Mouse (Mus musculus) left cerebral cortex, adult 18-20 months (tissue): ENCODE measurements around the gene Arl2. TPM values are rescaled to one million over a fixed set of nuclear protein-coding genes. Genes with fewer than 3 reads are reported as not detected.
A peak's percentile ranks its signal among the peaks of the same experiment; 100 is the strongest.

ENCODE experiments used
- DNase-seq, 2 experiments: peaks; one replicate each; pipeline ENCODE4 v3.0.0; 2021 to 2022; ENCODE audit warnings: low spot score in 2 of 2, mixed read lengths in 1 of 2
- total RNA-seq, 2 experiments: library from RNA; stranded (reverse); gene quantifications; 2 replicates each; pipeline ENCODE4 v1.2.3; 2021

Arl2 gene
- total RNA-seq, 2 experiments from 2014 or later, result 82.9 to 92.9 TPM

DNA sequence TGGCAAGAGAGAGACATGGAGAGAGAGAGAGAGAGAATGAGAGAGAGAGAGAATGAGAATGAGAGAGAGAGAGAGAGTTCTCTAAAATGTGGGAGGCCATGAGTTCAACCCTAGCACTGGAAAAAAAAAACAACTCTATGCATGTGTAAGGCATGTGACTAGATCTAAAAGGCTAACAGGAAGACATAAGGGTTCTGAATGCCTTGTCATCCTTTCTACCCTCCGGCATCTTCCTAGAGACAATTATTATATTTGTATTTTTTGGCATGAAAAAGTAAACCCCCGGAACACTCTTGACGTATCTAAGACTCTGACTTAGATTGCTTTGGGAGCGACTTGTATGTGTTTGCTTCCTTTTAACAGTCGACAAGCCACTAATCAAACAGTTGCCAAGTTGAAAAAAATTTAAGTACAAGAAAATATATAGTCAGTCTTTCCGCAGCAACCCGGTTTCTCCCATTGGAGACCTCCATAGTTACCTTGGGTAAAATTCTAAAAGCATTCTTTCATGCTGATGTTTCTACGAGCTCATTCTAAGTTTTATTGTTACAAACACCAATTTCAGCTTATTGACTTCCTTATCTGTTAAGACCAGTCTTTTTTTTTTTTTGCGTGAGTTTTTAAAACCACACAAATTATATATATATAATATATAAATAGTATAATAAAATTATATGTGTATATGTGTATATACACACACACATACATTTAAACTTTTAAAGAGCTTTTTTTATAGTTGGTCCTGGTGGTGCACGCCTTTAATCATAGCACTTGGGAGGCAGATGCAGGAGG, 14.4 kb downstream of the Arl2 start:
- DNase-seq, result no peak

DNA sequence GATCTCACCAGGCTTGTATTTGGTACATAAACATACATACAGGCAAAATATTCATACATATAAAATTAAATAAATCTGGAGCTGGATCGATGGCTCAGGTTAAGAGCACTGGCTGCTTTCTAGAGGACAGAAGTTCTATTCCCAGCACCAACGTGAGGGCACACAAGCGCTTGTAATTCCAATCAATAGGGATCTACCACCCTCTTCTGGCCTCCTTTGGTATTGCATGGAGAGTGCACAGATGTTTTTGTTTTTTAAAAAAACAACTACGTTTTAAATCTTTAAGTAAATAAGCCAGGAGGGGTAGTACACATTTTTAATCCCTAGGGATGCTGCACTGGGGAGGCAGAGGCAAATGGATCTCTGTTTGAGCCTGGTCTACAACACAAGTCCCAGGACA, 15.1 kb downstream of the Arl2 start:
- peak in 1 of 2 experiments; percentile 50 for DNase-seq

DNA sequence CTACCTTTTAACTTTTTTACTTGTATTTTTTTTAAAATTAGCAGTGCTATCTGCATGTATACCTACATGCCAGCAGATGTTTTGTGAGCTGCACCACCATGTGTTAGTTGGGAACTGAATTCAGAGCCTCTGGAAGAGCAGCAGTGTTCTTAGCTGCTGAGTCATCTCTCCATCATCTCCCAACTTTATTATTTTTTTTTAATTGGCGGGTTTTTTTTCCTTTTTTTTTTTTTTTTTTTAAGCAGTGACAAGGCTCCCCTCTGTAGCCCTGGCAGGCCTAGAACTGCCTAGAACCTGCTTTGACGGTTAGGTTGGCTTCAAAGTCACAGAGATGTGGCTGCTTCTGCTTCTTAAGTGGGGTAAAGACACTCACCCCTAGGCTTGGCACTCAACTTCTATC, 16.4 kb downstream of the Arl2 start:
- no peak for DNase-seq

DNA sequence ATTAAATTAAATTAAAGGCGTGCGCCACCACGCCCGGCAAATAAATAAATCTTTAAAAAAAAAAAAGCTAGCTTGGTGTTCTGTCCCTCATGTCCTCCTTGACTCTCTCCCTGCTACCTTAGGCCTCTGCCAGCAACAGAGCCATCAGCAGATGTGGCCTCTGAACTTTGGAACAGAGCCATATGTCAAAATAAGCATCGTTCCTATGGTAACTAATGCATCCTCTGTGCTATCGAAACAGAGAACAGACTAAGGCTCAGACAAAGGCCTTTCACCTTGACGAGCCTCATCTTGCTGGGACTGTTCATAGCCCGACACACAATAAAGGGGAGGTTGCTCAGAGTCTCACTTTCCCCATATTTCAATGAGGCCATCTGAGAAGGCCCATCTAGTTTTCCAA, 18.0 kb downstream of the Arl2 start:
- no peak for DNase-seq

DNA sequence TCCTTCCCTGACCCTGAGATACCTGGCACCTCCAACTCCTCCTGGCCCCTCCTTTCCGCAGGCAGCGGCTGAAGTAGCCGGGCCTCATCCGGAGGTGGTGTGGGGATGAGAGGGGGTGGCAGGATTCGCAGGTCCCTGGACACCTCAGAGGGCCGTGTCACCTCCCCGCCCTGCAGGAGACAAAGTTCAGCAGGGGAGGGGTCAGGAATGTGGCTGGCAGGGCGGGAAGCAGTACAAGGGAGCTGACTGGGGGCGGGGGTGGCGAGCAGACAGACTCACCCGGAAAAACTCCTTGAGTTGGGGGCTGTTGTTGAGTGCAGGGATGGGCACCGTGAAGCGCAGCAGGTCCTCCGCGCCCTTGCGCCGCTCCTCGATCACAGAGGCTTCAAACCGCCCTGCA, 19.6 kb downstream of the Arl2 start:
- no peak for DNase-seq

DNA sequence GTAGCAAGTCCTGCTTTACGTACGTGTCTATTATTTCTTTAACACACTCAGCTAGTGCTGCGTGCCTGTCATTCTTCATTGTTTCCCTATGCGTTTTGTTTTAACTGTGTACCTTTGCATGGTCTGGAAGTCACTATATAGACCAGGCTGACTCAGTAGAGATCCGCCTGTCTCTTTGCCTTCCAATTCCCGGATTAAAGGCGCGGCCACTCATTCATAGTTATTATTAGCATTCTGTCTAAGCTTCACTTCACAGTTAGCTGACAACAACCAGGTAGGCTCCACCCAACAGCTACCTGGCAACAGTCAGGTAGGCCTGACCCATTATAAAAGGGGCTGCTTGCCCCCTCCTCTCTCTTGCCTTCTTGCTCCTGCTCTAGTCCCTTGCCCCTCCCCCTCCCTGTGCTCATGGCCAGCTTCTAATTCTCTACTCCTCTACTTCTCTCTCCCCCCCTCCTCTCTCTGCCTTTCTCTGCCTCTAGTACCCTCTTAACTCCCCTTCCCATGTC, 22.6 kb downstream of the Arl2 start:
- DNase-seq, result no peak

DNA sequence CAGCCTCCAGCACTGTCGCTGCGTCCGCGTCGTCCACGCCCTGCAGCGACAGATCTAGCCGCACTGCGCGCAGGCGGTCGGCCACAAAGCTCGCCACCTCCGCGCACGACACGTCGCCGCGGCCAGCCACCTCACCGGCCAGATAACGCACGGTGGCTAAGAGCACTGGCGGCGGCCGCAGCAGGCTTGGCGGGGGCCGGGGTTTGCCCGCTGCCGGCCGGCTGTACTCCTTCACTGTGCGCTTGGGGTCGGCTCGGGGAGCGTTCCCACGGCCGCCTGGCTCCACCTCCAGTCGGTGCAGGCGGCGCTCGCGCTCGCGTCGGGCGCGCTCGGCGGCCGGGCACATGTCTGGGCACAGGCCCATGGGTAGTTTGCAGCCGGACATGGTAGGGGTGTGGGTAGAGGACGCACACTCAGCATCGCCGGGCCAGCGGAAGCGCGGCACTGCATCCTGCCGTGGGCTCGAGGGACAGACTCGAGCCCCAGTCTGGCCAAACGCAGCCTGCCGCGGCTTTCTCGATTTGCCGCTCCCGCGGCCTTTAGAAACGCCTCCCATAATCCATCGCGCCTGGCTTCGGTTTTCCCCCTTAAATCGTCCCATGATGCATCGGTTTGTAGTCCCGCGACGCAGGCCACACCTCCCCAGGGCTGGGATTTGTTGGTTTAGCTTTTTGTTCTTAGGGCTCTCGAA, 23.2 kb downstream of the Arl2 start, which contains the start of gene Sac3d1:
Gene Sac3d1, minus strand, starts transcription at position 665 of the 691 bp plus-strand sequence.
- DNase-seq, result peak; percentile 90

DNA sequence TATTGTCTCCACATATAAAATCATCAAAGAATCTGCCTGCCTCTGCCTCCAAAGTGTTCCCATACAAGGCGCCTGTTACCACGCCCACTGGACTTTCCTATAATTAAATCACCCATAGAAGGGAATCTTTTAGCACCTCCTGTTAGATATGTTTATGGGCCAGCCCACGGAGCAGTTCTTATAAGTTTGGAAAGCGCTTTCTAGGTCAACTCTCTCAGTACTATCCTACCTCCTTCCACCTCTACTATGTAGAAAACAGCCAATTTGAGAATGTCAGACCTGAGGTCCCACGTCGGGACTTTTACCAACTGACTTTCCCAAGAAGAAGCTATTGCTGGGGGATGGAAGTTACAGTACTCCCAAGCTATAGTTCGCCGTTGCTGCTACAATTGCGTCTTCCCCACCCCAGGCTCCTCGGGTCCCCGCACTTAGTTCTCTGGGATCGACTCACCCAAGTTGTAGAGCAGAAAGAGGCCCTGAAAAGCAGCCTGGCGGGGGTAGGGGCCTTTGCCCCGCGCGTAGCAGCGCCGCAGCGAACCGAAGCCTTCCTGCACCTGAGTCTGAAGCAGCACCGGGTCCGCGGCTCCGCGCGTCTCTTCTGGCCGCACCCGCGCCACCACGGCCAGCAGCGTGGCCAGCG, 23.9 kb downstream of the Arl2 start:
- DNase-seq, result no peak

DNA sequence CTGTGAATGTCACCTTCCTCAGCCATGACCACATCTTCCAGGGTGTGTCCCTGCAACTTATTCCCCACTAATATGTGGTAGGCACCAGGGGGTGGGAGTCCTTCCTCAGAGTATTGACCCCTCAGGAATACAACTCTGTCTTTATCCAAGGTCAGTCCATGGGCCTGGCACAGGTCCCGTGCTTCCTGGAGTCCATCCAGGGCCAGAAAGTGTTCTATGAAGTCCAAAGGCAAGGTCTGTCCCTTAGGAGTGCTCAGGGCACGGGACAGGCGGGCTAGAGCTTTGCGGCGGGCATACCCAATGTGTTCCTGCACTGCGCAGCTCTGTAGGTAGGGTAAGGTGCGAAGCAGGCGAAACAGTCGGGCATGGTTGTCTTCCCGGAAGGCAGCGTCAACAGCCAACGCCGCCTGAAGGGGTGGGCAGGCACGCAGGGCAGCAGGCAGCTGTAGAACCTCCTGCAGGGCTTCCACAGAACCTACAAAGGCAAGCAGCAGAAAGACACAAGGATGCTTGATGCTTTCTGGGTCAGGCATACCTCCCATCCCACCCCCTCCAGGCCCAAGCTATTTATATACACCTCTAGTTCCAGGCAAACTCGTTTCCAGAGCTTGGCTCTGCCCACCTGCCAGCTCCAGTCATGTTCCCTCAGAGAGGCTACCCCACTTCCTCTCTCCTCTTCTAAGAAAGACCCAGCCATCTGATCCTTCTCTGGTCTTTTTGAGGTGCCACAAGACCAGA, 25.1 kb downstream of the Arl2 start:
- DNase-seq, result no peak

DNA sequence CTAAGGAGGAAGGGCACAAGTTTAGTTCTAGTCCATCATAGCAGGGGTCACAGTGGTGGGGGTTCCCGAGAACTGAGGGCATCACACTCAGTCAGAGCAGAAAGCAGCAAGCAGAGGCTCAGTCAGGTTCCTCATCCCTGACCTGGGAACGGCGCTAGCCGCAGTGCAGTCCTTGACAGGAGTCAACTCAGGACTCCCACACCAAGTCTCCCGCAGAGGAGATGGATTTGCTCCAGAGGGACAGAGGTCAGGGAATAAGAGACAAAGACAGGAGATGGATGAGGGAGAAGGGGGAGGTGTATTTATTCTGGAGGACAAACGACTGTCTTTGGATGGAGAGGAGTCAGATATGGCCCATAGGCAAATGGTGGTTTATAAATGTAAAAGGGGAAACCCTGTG, 28.2 kb downstream of the Arl2 start:
- no peak for DNase-seq

DNA sequence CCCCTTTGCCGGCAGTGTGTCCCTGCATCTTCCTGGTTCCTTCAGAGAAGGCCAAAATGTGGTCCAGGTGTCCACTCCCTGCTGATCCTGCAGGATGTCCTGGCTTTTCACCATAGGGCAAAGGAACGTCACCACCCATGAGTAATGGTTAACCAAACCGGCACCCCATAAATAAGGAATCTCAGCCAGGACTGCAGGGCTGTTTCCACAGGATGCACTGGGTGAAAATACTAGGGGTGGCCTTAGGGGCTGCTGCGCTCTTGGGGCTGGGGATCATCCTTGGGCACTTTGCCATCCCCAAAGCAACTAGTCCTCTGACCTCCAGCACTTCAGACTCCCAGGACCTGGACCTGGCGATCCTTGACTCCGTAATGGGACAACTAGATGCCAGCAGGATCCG, 35.8 kb downstream of the Arl2 start, which contains the start of gene Naaladl1:
Gene Naaladl1, plus strand, starts transcription at position 197 of the 400 bp plus-strand sequence.
- DNase-seq, result no peak

DNA sequence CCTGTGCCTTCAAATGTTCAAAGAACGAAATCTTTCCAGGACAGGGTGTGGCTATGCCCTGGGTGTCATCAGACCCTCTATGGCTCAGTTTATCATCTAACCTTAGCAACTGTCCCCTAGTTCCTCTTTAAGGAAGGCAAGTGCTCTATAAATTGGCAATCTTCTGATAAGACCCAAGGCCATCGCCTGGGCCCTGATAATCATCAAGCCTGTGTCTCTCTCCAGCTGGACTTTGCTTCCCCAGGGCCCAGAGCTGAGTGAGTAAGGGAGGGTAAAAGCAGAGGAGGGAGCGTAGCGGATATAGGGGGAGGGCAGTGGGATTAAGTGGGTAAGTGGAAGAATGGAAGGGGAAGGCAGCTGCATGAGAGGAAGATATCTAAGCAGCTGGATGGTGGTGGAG, 36.9 kb downstream of the Arl2 start:
- DNase-seq, result no peak

DNA sequence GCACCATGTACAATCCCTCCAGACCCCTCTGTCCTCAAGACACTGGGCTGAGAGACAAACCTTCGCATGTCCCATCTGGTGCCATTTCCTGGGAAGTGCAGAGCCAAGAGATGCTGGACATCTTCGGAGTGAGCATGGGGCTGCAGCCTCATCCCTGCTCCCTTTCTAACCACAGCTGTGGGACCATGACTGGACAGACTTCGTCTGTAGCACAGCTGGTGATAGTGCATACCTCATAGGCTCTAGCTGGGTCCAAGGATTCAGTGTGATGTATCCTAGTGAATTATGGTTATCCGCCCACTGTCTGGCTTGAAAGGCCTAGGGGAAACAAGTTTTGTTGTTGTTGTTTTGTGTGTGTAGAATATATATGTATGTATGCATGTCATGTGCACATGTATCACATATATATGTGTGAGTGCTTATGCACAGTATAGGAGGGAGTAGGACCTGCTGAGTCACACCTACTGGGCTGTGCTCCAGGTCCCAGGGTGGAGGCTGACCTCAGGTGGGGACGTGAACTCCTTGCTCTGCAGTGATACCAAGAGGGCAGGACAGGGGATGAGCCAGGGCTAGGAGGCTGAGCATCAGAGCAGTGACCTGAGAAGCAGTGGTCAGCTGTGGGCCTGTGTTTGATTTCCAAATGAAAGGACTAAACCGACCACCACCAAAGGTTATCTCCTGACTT, 39.0 kb downstream of the Arl2 start:
- DNase-seq, result no peak

DNA sequence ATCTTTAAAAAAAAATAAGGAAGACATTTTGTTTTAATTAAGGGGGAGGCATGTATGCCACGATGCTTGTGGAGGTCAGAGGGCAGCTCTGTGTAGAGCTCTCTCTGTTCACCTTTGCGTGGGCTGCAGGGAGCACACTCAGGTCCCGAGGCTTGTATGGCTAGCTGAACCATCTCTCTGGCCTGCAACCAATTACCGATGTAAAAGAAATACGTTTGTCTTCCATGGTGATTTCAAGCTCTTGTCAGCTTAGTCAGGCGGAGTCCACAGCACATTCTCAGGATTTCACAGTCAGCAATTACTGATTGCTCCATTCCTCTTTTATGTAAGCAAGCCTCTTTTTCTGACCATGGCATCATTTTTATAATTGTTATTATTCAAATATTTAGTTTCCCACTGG, 40.2 kb downstream of the Arl2 start:
- no peak for DNase-seq

DNA sequence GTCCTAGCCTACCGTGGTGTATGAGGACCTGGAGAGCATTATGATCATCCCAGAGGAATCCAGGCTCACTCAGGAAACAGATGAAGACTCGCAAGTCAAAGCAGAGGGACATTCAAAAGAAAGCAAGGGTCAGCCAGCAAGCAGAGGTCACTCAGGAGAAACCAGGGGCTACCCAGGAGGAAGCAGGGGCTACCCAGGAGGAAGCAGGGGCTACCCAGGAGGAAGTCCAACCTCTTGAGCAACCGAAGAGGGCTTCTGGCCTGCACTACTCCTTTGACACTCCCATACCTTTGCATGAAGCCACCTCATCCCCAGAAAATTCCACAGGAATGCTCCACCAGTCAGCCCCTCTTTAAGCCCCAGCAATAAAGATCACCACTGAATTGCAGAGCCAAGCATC, 43.5 kb downstream of the Arl2 start:
- DNase-seq, result no peak

DNA sequence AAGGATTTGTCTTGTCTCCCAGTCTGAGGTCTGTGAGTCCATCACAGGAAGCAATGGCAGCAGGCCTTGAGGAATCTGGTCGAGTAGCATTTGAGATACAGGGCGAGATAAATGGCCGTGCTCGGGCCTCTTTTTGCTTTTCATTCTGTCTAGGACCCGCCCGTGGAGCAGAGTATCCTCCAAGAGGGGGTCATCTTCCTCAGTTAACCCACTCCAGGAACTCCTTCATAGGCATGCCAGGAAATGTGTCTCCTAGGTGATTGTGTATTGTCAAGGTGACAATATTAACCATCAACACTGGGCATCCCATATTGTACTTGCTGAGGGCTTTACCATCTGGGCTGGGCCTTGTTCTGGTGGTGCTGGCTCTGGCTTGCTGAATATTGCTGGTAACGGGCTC, 47.2 kb downstream of the Arl2 start, which contains the start of gene AC131692.1:
Gene AC131692.1, plus strand, starts transcription at position 301 of the 400 bp plus-strand sequence.
- no peak for DNase-seq

DNA sequence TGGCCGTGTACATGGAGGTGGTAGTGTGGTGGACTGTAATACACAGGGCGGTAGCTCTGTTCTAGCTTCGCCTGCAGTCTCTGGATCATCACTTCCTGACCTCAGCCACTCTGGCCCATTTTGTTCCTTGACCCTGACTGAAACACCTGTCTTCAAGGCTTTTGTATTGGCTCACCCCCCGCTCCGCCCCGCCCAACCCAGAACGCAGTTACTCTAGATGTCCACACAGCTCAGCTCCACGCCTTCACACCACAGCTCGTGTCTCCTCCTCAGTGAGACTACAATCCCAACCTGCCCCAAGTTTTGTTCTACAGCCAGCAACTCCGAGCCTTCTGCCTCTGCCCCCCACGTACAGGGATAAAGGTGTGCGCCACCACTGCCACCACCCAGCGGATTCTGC, 52.5 kb downstream of the Arl2 start:
- DNase-seq, result no peak

DNA sequence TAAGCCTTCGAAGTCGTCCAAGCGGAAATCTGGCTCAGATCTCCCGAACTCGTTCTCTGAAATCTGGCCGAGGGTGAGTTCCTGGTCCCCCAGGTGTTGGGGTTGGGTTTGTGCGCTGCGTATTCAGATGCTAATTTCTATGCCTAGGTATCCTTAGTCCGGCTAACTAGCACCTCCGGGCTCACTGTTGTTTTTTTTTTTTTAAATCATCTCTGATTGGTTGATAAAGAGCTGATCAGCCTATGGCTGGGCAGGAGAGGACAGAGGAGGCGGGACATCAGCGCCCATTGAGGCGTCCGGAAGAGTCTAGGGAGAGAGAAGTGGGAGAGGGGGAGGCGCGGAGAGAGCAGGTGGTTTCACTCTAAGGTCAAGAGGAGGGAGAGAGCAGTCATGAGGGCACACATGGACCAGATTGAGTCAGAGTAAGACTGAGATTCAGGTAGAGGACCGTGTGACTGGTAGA, 55.9 kb downstream of the Arl2 start:
- no peak for DNase-seq

DNA sequence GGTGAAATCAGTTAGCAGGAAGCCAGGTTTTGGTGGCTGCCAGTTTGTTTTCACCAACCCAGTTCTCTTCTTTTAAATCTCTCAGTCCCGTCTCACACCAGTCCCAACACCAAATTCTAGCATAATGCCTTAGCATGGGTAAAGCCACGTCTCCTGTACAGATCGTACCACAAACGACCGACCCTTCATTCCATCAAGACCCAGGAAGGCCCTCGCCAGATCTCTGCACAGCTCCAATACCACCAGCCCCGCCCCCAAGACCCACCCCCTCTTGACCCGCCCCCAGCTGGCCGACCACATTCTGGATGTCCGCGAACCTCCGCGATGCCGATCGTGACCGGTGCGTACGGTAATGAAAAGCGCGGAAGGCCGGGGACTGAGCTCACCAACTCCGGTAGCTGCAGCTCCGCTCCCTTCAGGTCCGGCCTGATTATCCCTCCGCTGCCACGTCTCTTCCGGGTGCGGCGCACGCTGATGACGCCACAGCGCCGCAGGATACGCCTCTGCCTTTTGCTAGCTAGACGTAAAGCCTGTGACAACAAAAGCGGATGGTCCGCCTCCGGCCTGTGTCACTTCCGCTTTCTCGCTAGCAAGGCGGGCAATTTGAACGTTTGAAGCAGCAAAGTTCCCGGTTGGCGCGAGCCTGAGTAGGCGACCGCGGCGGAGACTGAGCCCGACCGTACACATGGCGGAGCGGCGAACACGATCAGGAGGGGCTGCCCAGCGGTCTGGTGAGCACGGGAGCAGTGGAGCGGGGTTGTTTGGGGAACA, 56.7 kb downstream of the Arl2 start, which contains the start of the genes Zfpl1 and Cdca5:
Gene Zfpl1, minus strand, starts transcription at position 479 of the 771 bp plus-strand sequence.
Gene Cdca5, plus strand, starts transcription at position 506 of the 771 bp plus-strand sequence.
- DNase-seq, result peak; percentile 95 to 96
